Comparison of ENCODE assay signal across 24 mouse cellular contexts in the genomic region with DNA sequence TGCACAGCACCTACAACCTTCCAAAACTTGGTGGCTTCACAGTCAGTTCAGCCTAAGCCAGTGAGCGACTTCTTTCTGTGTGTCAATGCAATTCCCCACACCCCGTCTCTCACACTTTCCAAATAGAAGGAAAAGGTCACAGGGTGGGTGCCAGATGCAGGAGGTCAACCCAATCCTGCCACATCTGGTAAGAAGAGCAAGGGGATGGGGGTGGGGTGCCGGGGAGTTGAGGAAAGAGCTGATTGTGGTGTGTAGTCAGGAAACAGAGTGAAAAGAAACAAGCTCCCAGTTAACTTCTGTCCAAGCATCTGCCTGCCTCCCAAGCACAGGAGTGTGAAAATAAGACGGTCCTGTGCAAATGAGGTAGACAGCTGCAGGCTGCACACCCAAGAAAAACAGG.
DNase-seq lines count a peak whose midpoint lies in the region; ATAC-seq lines count a peak whose summit lies in the region.
"Had no signal": no experiment of that assay in that cellular context is flagged by ENCODE, and none has a peak within 500 bp of the region (broad histone marks: within the 10 kb centered on the region; RNA-seq: fewer than 3 reads in every experiment).

No protein-coding gene starts in this region.

- 62% methylated on average over 4 of the region's 4 CpGs for WGBS in hindbrain, embryonic 12.5 days
- 66% methylated on average over 4 of the region's 4 CpGs for WGBS in hindbrain, embryonic 14.5 days
- 23% methylated on average over 4 of the region's 4 CpGs for WGBS in limb, embryonic 10.5 days
- 57% methylated on average over 4 of the region's 4 CpGs for WGBS in liver, embryonic 12.5 days (ENCODE audit: insufficient replicate concordance)

- no peaks in the 10 kb centered on the region for H3K9me3 ChIP-seq in hindbrain, embryonic 12.5 days (replicated peaks)
- no peaks in the 10 kb centered on the region for H3K9me3 ChIP-seq in hindbrain, embryonic 14.5 days (ENCODE audit: control insufficient read depth, low read length)
- no peaks in the 10 kb centered on the region for H3K9me3 ChIP-seq in limb, embryonic 10.5 days (replicated peaks)
- H3K9me3 ChIP-seq in liver, embryonic 12.5 days (replicated peaks) = no peaks in the 10 kb centered on the region
- H3K9me3 ChIP-seq: embryonic facial prominence, embryonic 15.5 days; lung, embryonic 15.5 days; neural tube, embryonic 12.5 days had no signal

- H3K36me3 ChIP-seq in hindbrain, embryonic 12.5 days = no peaks in the 10 kb centered on the region
- H3K36me3 ChIP-seq in hindbrain, embryonic 14.5 days (replicated peaks; ENCODE audit: control insufficient read depth, insufficient read depth) = no peaks in the 10 kb centered on the region
- H3K36me3 ChIP-seq in limb, embryonic 10.5 days = no peaks in the 10 kb centered on the region; the same call in 1 of the 2 replicates
- no peaks in the 10 kb centered on the region for H3K36me3 ChIP-seq in liver, embryonic 12.5 days
- H3K36me3 ChIP-seq: embryonic facial prominence, embryonic 15.5 days; lung, embryonic 15.5 days; neural tube, embryonic 12.5 days had no signal

- DNase-seq in hindbrain, embryonic 14.5 days (ENCODE audit: low spot score) = no peak
- peak; percentile 10 for DNase-seq in ZHBTc4 (ENCODE audit: low read depth, low spot score)
- peak; percentile 43 for DNase-seq in embryo, embryonic 11 days
- peak; percentile 58 for DNase-seq in limb, embryonic 10.5 days (ENCODE audit: low spot score)
- no peak for DNase-seq in natural killer cell, adult 2 months (ENCODE audit: low spot score in 2 of 2)
- DNase-seq in gastrocnemius, postnatal 10 days = no peak
- DNase-seq: cerebellum, adult 8-10 months; forebrain, postnatal 0 days; heart, adult 2 months; heart, postnatal 36 days; kidney, adult 9 months; left cerebral cortex, postnatal 4 days; lung, postnatal 4 days; right cerebral cortex, postnatal 25 days; thymus, postnatal 14 days had no signal

- H3K4me3 ChIP-seq in hindbrain, embryonic 12.5 days = no peak overlapping the region
- H3K4me3 ChIP-seq in hindbrain, embryonic 14.5 days (replicated peaks; ENCODE audit: low read length) = no peak overlapping the region
- H3K4me3 ChIP-seq in limb, embryonic 10.5 days = no peak overlapping the region
- H3K4me3 ChIP-seq in liver, embryonic 12.5 days = no peak overlapping the region
- H3K4me3 ChIP-seq: embryonic facial prominence, embryonic 15.5 days; heart, adult 2 months; layer of hippocampus, adult 2 months; lung, embryonic 15.5 days; neural tube, embryonic 12.5 days had no signal

- H3K4me2 ChIP-seq in hindbrain, embryonic 12.5 days (replicated peaks) = no peak overlapping the region
- no peak overlapping the region for H3K4me2 ChIP-seq in hindbrain, embryonic 14.5 days (replicated peaks)
- no peak overlapping the region for H3K4me2 ChIP-seq in liver, embryonic 12.5 days
- H3K4me2 ChIP-seq: embryonic facial prominence, embryonic 15.5 days; lung, embryonic 15.5 days; midbrain, embryonic 11.5 days; neural tube, embryonic 12.5 days had no signal

- no peak overlapping the region for H3K9ac ChIP-seq in hindbrain, embryonic 12.5 days
- no peak overlapping the region for H3K9ac ChIP-seq in hindbrain, embryonic 14.5 days
- no peak overlapping the region for H3K9ac ChIP-seq in liver, embryonic 12.5 days
- H3K9ac ChIP-seq: embryonic facial prominence, embryonic 15.5 days; forebrain, postnatal 0 days; liver, embryonic 14.5 days; lung, embryonic 15.5 days; neural tube, embryonic 12.5 days had no signal

- H3K4me1 ChIP-seq in hindbrain, embryonic 12.5 days = peaks cover 9% of the 10 kb centered on the region
- no peaks in the 10 kb centered on the region for H3K4me1 ChIP-seq in hindbrain, embryonic 14.5 days (replicated peaks; ENCODE audit: control insufficient read depth, insufficient read depth, low read length)
- peaks cover 55% of the 10 kb centered on the region for H3K4me1 ChIP-seq in limb, embryonic 10.5 days
- 0 out of 2 replicates have a peak, but pooled peaks cover 3% of the 10 kb centered on the region for H3K4me1 ChIP-seq in liver, embryonic 12.5 days

- no peaks in the 10 kb centered on the region for H3K27me3 ChIP-seq in hindbrain, embryonic 12.5 days
- H3K27me3 ChIP-seq in hindbrain, embryonic 14.5 days (ENCODE audit: control insufficient read depth, insufficient read depth, low read length) = no peaks in the 10 kb centered on the region
- no peaks in the 10 kb centered on the region for H3K27me3 ChIP-seq in limb, embryonic 10.5 days (ENCODE audit: low read depth, poor library complexity, severe bottlenecking)
- H3K27me3 ChIP-seq in liver, embryonic 12.5 days (replicated peaks) = no peaks in the 10 kb centered on the region
- H3K27me3 ChIP-seq: CH12.LX; embryonic facial prominence, embryonic 15.5 days; lung, embryonic 15.5 days; neural tube, embryonic 12.5 days had no signal

- peak overlapping the region; percentile 23; the same call in 1 of the 2 replicates for H3K27ac ChIP-seq in hindbrain, embryonic 12.5 days
- H3K27ac ChIP-seq in hindbrain, embryonic 14.5 days = no peak overlapping the region
- peak overlapping the region; percentile 73 for H3K27ac ChIP-seq in limb, embryonic 10.5 days
- H3K27ac ChIP-seq in liver, embryonic 12.5 days = no peak overlapping the region
- H3K27ac ChIP-seq: embryonic facial prominence, embryonic 15.5 days; heart, adult 2 months; layer of hippocampus, adult 2 months; liver, embryonic 14.5 days; lung, embryonic 15.5 days; neural tube, embryonic 12.5 days had no signal

- ATAC-seq in hindbrain, embryonic 12.5 days (ENCODE audit: low FRiP score) = no peak
- ATAC-seq in hindbrain, embryonic 14.5 days (ENCODE audit: low FRiP score) = no peak
- ATAC-seq in liver, embryonic 12.5 days = no peak
- ATAC-seq: forebrain, postnatal 0 days had no signal

Comparison
In these comparisons a context has a peak if more than half of its experiments do, and no peak if none do; other contexts are left out.
1. H3K27ac ChIP-seq: peak in hindbrain, embryonic 12.5 days (single experiment) and limb, embryonic 10.5 days (single experiment); none in hindbrain, embryonic 14.5 days (single experiment) and liver, embryonic 12.5 days (single experiment).
2. DNase-seq: peak in ZHBTc4 (single experiment), embryo, embryonic 11 days (single experiment) and limb, embryonic 10.5 days (single experiment); none in hindbrain, embryonic 14.5 days (single experiment), natural killer cell, adult 2 months (0 of 2) and gastrocnemius, postnatal 10 days (single experiment).